Mouse (Mus musculus): ENCODE results near the gene Col6a5.

Gene Col6a5

GRCm38 (mm10) chr9:105820711-105821110 lies 139.7 kb downstream of the Col6a5 start:
- no peak for DNase-seq

DNA sequence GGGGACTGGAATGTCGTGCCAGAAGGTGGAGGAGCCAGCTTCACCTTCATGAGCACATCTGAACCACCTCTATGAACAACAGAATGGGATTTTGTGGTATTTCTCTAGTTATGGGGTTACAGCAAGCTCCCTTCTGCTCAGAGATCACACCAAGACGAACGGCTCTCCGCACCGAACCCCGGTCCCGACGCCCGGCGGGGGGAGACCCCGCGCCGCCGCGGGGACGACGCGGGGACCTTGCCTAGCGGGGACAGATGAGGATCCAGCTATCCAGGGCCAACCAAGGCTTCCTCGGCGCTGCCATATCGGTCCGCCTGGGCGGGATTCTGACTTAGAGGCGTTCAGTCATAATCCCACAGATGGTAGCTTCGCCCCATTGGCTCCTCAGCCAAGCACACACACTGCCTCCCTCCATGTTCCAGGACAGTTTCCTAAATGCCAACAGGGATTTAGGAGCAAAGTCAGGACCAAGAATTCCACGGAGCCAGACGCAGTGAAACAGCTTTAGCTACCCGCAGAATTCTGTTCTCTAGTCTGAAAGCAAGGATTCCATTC lies 141.2 kb downstream of the Col6a5 start:
- no peak for DNase-seq

DNA sequence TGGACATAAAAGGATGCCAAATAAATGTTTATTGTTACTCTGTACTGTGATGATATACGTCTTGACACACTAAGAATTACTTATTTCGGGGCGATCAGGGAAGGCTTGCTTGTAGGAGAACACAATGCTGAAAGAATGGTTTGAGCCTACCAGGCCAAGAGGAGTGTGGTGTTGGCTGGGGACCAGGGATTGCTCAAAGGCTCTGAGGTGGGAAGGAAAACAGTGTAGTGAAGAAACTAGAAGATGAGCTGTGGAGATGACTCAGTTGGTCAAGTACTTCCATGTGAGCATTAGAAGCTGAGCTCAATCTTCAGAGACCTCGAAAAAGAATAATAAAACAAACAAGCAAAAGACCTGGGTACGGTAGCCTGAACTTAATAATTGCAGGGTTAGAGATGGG lies 146.0 kb downstream of the Col6a5 start:
- DNase-seq = no peak

DNA sequence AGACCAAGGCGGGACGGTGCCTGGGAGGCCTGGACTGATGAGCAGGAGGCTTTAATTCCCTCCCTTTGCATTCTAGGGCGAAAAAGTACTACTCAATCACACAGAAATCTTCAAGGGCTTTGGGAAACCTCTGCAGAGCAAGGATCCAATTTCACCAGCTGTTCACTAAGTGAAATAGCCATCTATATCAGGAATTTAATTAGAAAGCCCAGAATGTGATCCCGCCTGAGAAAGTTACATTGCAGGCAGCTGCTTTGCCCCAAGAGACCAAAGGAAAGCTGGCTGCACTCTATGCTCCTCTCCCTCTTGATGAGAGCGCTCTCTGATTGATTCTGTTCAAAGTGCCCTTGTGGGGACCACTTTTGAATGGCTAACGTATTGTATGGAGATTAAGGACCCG lies 149.0 kb downstream of the Col6a5 start:
- no peak for DNase-seq

GRCm38 (mm10) chr9:105808920-105809505 lies 151.4 kb downstream of the Col6a5 start:
- no peak for DNase-seq
